Mouse (Mus musculus) common myeloid progenitor, adult 5-6 weeks (primary cell): ENCODE measurements around the gene Col13a1. TPM values are rescaled to one million over a fixed set of nuclear protein-coding genes. Genes with fewer than 3 reads are reported as not detected.

Experiments used
- total RNA-seq: library from RNA; stranded (forward); fragments of 200-1000, 187-1606 nt; gene quantifications from 2 replicates; pipeline ENCODE4 v1.2.3, GENCODE M21; 2017

Col13a1 gene
- total RNA-seq, 1 experiment from 2014 or later: not detected

Other genes with a start within 250 kb of the Col13a1 start
- gene H2afy2, start 195.0 kb downstream of the Col13a1 start, total RNA-seq: 1.2 and 1.8 TPM in 2 replicates
- gene Neurog3, start 154.0 kb upstream of the Col13a1 start, total RNA-seq: not detected in 2 replicates
- gene Fam241b, start 164.8 kb upstream of the Col13a1 start, total RNA-seq: 1.1 TPM in 1 of 2 replicates, not detected in the other